23 mouse cellular contexts compared by ENCODE assay signal in the genomic region with DNA sequence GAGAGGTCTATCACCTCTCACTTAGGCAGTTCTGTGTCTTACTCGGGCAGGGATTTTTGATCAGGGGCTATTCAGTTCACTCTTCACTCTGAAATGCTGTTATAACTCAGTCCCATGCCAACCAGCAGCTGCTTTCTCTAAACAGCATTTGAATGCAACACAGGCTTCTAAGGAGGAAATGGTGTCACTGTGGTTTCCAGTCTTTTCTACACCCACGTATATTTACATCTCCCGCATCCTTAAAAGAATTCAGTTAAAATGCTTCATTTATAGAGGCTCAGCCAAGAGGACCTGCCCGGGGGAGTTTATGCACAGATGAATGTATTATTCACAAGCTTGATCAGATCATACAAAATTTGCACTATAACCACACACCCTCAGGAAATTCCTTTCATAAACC.
DNase-seq lines count a peak whose midpoint lies in the region; ATAC-seq and TF ChIP-seq lines count a peak whose summit lies in the region.
"Had no signal": no experiment of that assay in that cellular context is flagged by ENCODE, and none has a peak within 500 bp of the region (broad histone marks: within the 10 kb centered on the region; RNA-seq: fewer than 3 reads in every experiment).

No protein-coding gene starts in this region.

- H3K36me3 ChIP-seq in forebrain, embryonic 16.5 days (ENCODE audit: control insufficient read depth, insufficient read depth): no peaks in the 10 kb centered on the region
- no peaks in the 10 kb centered on the region for H3K36me3 ChIP-seq in forebrain, embryonic 14.5 days (ENCODE audit: control insufficient read depth, insufficient read depth, low read length)
- no peaks in the 10 kb centered on the region for H3K36me3 ChIP-seq in midbrain, postnatal 0 days (ENCODE audit: insufficient read depth, low read length)
- H3K36me3 ChIP-seq in midbrain, embryonic 16.5 days (ENCODE audit: control insufficient read depth, insufficient read depth, low read length): no peaks in the 10 kb centered on the region
- H3K36me3 ChIP-seq: embryonic facial prominence, embryonic 12.5 days; limb, embryonic 10.5 days; midbrain, embryonic 13.5 days; neural tube, embryonic 15.5 days had no signal

- H3K4me3 ChIP-seq in forebrain, embryonic 16.5 days (replicated peaks; ENCODE audit: low read length): no peak overlapping the region
- no peak overlapping the region for H3K4me3 ChIP-seq in forebrain, embryonic 14.5 days (ENCODE audit: low read depth, low read length)
- no peak overlapping the region for H3K4me3 ChIP-seq in midbrain, postnatal 0 days (ENCODE audit: low read depth, low read length)
- no peak overlapping the region for H3K4me3 ChIP-seq in midbrain, embryonic 16.5 days (ENCODE audit: low read depth, low read length)
- H3K4me3 ChIP-seq: embryonic facial prominence, embryonic 12.5 days; gastrocnemius, adult 2 months; limb, embryonic 10.5 days; midbrain, embryonic 13.5 days; neural tube, embryonic 15.5 days had no signal

- H3K27me3 ChIP-seq in forebrain, embryonic 16.5 days (replicated peaks; ENCODE audit: control insufficient read depth, insufficient read depth, low read length): no peaks in the 10 kb centered on the region; the same call in 1 of the 2 replicates
- H3K27me3 ChIP-seq in forebrain, embryonic 14.5 days (replicated peaks; ENCODE audit: control insufficient read depth, insufficient read depth, low read length): no peaks in the 10 kb centered on the region
- H3K27me3 ChIP-seq in midbrain, postnatal 0 days (ENCODE audit: insufficient read depth, low read length): no peaks in the 10 kb centered on the region
- no peaks in the 10 kb centered on the region for H3K27me3 ChIP-seq in midbrain, embryonic 16.5 days (ENCODE audit: control insufficient read depth, insufficient read depth, low read depth, low read length)
- H3K27me3 ChIP-seq: embryonic facial prominence, embryonic 12.5 days; midbrain, embryonic 13.5 days; neural tube, embryonic 15.5 days had no signal

- H3K9me3 ChIP-seq in forebrain, embryonic 16.5 days (ENCODE audit: control insufficient read depth, low read length): no peaks in the 10 kb centered on the region
- no peaks in the 10 kb centered on the region for H3K9me3 ChIP-seq in forebrain, embryonic 14.5 days (replicated peaks; ENCODE audit: control insufficient read depth, low read length)
- H3K9me3 ChIP-seq in midbrain, postnatal 0 days (ENCODE audit: low read length): no peaks in the 10 kb centered on the region
- no peaks in the 10 kb centered on the region for H3K9me3 ChIP-seq in midbrain, embryonic 16.5 days (replicated peaks; ENCODE audit: control insufficient read depth, low read length, poor library complexity, severe bottlenecking)
- H3K9me3 ChIP-seq: embryonic facial prominence, embryonic 12.5 days; limb, embryonic 10.5 days; midbrain, embryonic 13.5 days; neural tube, embryonic 15.5 days had no signal

- H3K27ac ChIP-seq in forebrain, embryonic 16.5 days (ENCODE audit: low read length): no peak overlapping the region
- H3K27ac ChIP-seq in forebrain, embryonic 14.5 days (ENCODE audit: low read depth, low read length): no peak overlapping the region
- H3K27ac ChIP-seq in midbrain, postnatal 0 days (ENCODE audit: low read depth, low read length): 0 out of 2 replicates have a peak overlapping the region, but pooled peaks have one; percentile 1
- H3K27ac ChIP-seq in midbrain, embryonic 16.5 days (ENCODE audit: low read length): no peak overlapping the region; the same call in 1 of the 2 replicates
- H3K27ac ChIP-seq: embryonic facial prominence, embryonic 12.5 days; gastrocnemius, adult 2 months; kidney, postnatal 0 days; limb, embryonic 10.5 days; midbrain, embryonic 13.5 days had no signal

- no peak for DNase-seq in forebrain, embryonic 14.5 days (ENCODE audit: low spot score)
- DNase-seq in layer of hippocampus, adult 11-12 months (ENCODE audit: low spot score): peak; percentile 7
- DNase-seq in layer of hippocampus, adult 8-10 months (ENCODE audit: low spot score in 2 of 2): no peak
- no peak for DNase-seq in midbrain, postnatal 0 days (ENCODE audit: low spot score)
- peak; percentile 72 for DNase-seq in brain, adult 2 months (ENCODE audit: low read depth, low spot score)
- DNase-seq in embryo, embryonic 10 days (ENCODE audit: low spot score): no peak
- DNase-seq: B cell, adult 2 months; cerebellum, adult 9-10 months; gastrocnemius, adult 2 months; heart, postnatal 10 days; liver, postnatal 0 days; lung, postnatal 10 days; thymus, postnatal 25 days had no signal

- ATAC-seq in forebrain, embryonic 16.5 days: peak; percentile 36; the same call in 1 of the 2 replicates
- no peak for ATAC-seq in forebrain, embryonic 14.5 days
- ATAC-seq in midbrain, postnatal 0 days (ENCODE audit: low FRiP score): no peak
- ATAC-seq in midbrain, embryonic 16.5 days: no peak
- ATAC-seq: hindbrain, embryonic 16.5 days; intestine, postnatal 0 days; liver, postnatal 0 days; midbrain, embryonic 13.5 days had no signal

- H3K4me2 ChIP-seq in forebrain, embryonic 16.5 days (ENCODE audit: low read length): no peak overlapping the region
- no peak overlapping the region for H3K4me2 ChIP-seq in forebrain, embryonic 14.5 days (ENCODE audit: low read length)
- no peak overlapping the region for H3K4me2 ChIP-seq in midbrain, postnatal 0 days (ENCODE audit: low read depth, low read length, poor library complexity, severe bottlenecking)
- H3K4me2 ChIP-seq in midbrain, embryonic 16.5 days (ENCODE audit: low read length): no peak overlapping the region
- H3K4me2 ChIP-seq: embryonic facial prominence, embryonic 12.5 days; heart, embryonic 11.5 days; midbrain, embryonic 13.5 days; neural tube, embryonic 15.5 days had no signal

- WGBS in forebrain, embryonic 16.5 days: 35% methylated on average over 4 of the region's 4 CpGs
- 46% methylated on average over 4 of the region's 4 CpGs for WGBS in forebrain, embryonic 14.5 days
- 37% methylated on average over 4 of the region's 4 CpGs for WGBS in midbrain, postnatal 0 days
- WGBS in midbrain, embryonic 16.5 days: 47% methylated on average over 4 of the region's 4 CpGs

- no peak overlapping the region for H3K9ac ChIP-seq in forebrain, embryonic 16.5 days (replicated peaks; ENCODE audit: low read depth, low read length)
- H3K9ac ChIP-seq in forebrain, embryonic 14.5 days (ENCODE audit: low read length): no peak overlapping the region
- H3K9ac ChIP-seq in midbrain, postnatal 0 days (replicated peaks; ENCODE audit: low read length, poor library complexity, severe bottlenecking): no peak overlapping the region
- H3K9ac ChIP-seq in midbrain, embryonic 16.5 days (ENCODE audit: low read depth, low read length): no peak overlapping the region
- H3K9ac ChIP-seq: embryonic facial prominence, embryonic 12.5 days; liver, postnatal 0 days; midbrain, embryonic 13.5 days; neural tube, embryonic 15.5 days had no signal

- TF ChIP-seq CTCF in midbrain, postnatal 0 days (IDR thresholded peaks at IDR 0.05): no peak

- peaks cover 3% of the 10 kb centered on the region; the same call in 1 of the 2 replicates for H3K4me1 ChIP-seq in forebrain, embryonic 16.5 days (replicated peaks; ENCODE audit: control insufficient read depth, insufficient read depth, low read length)
- no peaks in the 10 kb centered on the region for H3K4me1 ChIP-seq in forebrain, embryonic 14.5 days (ENCODE audit: control insufficient read depth, insufficient read depth, low read length)
- H3K4me1 ChIP-seq in midbrain, postnatal 0 days (ENCODE audit: insufficient read depth, low read length): no peaks in the 10 kb centered on the region
- H3K4me1 ChIP-seq in midbrain, embryonic 16.5 days (ENCODE audit: control insufficient read depth, insufficient read depth, low read length): 0 out of 2 replicates have a peak, but pooled peaks cover 2% of the 10 kb centered on the region
- H3K4me1 ChIP-seq: embryonic facial prominence, embryonic 12.5 days; limb, embryonic 10.5 days; neural tube, embryonic 15.5 days had no signal

Comparison
In these comparisons a context has a peak if more than half of its experiments do, and no peak if none do; other contexts are left out.
1. DNase-seq: peak in layer of hippocampus, adult 11-12 months (single experiment) and brain, adult 2 months (single experiment); none in forebrain, embryonic 14.5 days (single experiment), layer of hippocampus, adult 8-10 months (0 of 2), midbrain, postnatal 0 days (single experiment) and embryo, embryonic 10 days (single experiment).